Mouse (Mus musculus): Measurements from ENCODE around the gene Snapc5.
"Not testable (repeated sequence)": the region's sequence is repeated elsewhere in the genome, so short reads cannot be mapped to it uniquely, and the experiment has no call there.

Gene Snapc5

DNA sequence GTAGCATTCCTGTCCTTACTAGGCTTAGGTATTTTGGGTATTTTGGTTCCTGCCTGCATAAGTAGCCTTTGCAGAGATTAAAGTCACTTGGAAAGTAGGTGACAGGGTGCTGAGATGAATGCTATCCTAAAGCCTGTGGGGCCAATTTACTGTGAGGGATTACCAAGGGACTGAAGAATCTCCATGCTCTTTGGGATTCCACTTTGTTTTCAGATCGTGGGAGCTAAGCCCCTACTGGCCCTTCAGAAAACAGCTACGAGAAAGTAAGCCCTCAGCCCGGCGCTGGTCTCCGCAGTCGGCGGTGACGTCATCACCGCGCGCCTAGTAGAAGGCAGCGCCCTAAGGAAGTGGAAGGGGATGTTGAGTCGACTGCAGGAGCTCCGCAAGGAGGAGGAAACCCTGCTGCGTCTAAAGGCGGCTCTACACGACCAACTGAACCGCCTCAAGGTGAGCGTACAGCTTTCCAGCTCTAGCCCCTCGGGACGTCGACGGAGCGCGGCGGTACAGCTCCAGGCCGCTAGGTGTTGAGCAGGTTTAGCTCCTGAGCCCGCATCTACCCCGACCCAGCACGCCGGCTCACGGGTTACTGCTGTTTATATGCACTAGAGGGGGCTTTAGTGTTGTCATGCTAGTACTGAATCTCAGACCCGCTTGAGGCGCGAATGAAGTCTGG lies at the start of gene Snapc5:
Snapc5 (plus strand) TSS at position 301 of the 673 bp plus-strand sequence.
- DNase-seq (ENCODE audit: low read depth, low spot score): peak; percentile 97

DNA sequence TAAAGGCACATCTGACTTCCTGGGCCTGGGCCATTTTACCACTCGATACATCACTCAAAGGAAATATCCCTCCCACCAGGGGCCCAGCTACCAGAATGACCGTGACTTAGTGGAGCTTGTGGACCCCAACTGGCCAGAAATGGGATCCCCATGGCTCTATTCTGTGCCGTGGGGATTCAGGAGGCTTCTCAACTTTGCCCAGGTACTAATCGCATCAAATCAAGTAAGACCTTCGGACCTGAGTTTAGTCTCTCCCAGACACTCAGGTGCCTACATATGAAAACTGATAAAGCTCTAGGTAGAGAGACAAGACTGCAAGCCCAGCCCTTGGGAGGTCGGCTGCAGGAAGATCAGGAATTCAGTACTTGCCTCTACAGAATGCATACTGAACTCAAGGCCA lies 47.5 kb upstream of the Snapc5 start:
- no peak for DNase-seq (ENCODE audit: low read depth, low spot score)

DNA sequence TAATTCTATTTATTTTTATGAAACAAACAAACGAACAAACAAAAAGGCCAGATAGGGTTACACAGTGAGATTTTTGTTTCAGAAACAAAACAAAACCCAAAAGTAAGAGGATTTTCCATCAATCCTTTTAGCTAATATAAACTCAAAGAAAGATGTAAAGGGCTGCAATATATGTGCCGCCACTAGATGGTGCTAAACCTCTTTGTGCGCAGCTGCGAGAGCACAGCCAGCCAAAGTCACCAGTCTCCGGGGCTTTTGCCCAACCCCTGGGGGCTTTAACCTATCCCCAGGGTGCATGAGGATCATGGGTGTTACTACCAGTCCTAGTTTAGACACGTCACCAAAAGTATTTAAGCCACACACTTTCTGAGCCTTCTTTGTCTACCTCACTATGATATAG lies 40.2 kb upstream of the Snapc5 start:
- peak; percentile 62 for DNase-seq (ENCODE audit: low read depth, low spot score)

DNA sequence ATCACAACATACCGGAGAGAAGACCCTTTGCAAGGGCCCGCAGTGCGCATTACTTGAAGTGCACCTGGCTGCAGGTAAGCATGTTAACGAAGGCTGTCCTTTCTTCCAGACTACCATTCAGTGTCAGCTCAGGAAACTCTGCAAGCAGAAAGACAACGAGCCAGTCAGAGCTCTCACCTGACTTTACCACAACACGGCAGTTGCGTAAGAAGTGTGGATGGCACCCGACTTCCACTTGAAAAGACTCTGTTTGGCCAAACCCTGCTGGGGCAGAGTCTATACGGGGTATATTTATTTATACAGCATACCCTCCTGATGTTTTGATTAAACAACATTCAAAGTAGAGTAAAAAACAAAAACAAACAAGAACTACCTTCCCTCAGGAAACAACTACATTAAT lies 39.2 kb upstream of the Snapc5 start:
- no peak for DNase-seq (ENCODE audit: low read depth, low spot score)

DNA sequence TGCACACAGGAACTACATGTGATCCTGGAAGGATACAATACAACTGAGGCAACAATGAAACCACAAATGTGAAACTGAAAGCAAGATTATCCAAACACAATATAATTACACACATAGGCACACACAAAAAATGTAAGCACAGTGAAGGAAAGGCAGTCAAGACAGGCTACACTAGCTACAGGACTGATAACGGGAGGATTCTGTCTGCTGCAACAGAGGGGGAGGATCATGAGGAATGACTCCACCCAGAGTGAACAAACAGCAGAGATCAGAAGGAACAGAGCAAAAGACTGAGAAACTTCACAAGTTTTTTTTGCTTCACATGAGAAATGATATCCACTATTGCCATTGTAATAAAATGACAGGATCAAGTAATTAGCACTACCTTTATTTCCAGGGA lies 22.4 kb upstream of the Snapc5 start:
- no peak for DNase-seq (ENCODE audit: low read depth, low spot score)

DNA sequence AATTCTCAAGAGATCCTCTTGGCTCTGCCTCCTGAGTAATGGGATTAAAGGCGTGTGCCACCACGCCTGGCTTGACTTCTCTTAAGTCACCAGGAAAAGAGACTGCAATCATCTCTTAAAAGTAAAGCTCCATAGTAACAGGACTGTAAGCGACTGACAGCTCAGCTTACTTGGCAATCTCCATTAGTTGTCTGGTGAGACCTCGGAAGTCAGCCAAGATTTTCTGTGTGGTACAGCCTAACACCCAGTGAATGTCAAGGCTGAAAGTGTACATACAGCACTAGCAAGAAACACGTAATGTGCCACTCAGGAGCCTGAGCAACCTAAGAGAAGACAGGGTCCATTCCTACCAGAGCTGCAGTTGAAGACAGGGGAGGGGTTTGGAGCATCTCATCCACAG lies 18.6 kb upstream of the Snapc5 start:
- DNase-seq (ENCODE audit: low read depth, low spot score): no peak

DNA sequence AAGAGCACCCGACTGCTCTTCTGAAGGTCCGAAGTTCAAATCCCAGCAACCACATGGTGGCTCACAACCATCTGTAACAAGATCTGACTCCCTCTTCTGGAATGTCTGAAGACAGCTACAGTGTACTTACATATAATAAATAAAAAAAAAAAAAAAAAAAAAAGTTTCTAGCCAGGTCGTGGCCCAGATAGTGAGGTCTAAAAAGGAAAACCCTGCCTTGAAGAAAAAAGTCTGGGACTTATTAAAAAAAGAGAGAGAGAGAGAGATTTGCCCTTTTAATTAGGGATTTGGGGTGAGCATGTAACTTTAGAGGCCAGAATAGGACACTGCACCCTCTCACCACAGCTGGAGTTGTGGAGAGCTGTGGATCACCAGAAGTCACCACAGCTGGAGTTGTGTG lies 9.1 kb upstream of the Snapc5 start:
- not testable (repeated sequence) for DNase-seq (ENCODE audit: low read depth, low spot score)

DNA sequence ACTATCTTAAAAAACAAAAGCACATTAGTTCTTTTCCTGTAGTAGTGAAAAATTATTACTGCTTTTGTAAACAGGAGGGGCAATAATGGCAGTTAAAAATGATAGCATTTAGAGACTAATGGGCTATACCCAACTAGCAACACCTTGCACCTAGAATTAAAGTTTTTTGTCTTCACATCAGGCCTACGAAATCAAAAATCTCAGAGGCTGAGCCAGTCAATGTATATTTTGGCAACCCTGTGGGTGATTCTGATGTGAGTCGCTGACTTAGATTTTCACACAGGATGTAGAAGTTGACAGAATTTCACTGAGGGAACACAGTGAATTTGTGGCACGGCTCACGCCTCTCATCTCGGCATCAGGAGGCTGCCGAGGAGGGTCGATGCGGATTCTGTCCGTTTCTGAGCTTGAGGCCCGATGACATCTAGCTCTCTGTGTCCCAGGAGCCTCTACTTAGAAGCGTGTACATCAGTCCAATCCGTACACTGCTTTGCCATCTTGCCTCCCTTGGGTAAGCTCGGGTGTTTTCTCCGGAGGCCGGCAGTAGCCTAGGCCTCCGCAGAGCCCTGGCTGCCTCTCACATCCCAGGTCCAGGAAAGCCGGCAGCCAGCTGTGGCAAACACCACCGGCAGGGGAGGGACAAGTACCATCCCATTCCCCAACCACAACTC lies 6.8 kb upstream of the Snapc5 start:
- no peak for DNase-seq (ENCODE audit: low read depth, low spot score)

DNA sequence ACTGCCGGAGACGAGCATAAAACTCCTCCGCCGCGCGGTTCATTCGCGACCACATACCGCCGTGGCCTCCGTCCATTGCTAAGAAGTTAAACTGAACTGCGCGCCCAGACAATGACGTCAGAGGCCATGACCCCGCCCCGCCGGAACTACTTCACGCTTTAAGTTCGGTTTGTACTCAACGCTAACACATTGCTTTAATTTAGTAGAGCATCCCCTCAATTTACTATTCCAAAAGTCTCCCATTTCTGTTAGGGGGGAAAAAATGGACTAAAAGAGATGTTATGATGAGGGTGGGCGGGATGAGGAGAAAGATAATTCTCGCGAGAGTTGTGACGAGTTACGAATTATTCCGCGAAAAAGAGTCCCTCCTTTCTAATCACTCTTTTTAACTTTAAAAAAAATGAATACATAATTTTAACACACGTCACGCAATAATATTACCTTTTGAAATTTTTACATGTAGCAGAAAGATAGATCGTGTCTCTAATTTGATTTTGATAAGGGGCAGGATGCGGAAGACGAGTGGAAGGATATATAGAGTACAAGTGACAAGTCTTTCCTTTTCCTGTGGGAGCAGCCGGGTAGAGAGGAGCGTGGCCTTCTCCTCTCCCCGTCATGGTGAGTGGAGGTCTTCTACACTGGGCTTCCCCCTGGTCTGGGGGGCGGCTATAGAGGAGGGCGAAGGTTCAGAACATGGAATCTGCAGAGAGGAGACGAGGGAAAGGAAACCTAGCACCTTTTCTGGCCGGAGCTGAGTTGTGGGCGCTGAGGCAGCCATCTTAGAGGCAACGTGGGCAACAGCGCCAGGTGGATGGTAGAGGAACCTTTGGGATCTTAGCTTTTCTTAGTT lies 6.0 kb upstream of the Snapc5 start, which contains the start of the genes Zwilch and Rpl4:
Zwilch (minus strand) TSS at position 289 of the 850 bp plus-strand sequence.
Rpl4 (plus strand) TSS at position 560 of the 850 bp plus-strand sequence.
- DNase-seq (ENCODE audit: low read depth, low spot score): peak; percentile 90

DNA sequence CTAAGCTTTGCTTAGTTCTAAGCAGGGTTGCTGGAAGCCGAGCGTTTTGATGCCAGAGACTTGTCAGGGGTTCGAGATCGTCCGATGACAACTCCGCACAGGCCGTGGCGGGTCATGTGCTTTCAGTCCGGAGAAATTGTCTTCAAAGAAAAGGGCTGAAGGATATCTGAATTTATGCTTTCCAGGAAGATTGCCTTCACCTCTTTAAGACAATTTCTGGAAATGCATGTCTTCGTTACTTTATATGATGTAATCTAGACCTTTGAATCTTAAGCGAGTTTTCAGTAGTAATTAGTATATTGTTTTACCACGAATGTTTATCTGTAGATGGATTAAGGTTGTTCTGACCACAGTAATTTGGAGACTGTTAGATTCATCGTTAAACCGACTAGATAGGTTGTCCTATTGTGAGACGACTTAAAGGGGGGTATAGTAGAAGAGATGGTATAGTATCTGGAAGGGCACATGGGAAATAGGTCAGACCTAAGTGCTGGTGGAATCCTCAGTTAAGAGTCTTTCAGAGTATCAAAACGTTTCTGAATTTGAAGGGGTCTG lies 5.3 kb upstream of the Snapc5 start:
- no peak for DNase-seq (ENCODE audit: low read depth, low spot score)

DNA sequence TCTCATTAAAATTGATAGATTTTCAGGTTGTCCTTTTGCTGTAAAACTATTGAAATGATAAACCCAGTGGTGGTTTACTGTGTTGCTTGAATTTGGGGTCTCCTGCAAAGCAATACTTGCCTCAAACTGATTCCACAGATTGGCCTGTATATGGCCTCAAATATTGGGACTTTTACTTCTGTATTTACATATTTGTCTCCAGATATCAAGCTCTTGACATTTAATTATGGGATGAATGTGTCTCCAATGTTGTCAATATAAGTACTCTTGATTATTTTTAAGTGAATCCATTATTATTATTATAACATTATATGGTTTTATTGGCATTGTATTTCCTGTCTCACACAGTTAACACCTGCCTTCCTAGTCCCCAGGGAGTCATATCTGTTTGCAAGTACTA lies 4.7 kb upstream of the Snapc5 start:
- DNase-seq (ENCODE audit: low read depth, low spot score): no peak

DNA sequence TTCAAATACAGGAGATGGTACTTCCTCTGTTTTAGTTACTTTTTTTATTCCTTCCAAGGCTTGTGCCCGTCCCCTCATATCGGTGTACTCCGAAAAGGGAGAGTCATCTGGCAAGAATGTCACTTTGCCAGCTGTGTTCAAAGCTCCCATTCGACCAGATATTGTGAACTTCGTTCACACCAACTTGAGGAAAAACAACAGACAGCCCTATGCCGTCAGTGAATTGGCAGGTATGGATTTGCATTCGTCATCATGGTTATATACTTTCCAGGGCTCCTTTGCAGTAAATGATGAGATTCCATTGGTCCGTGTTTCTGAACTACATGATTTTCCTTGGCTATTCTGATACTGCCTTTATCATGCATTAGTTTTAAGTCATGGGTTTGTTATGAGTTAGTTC lies 4.3 kb upstream of the Snapc5 start:
- no peak for DNase-seq (ENCODE audit: low read depth, low spot score)

DNA sequence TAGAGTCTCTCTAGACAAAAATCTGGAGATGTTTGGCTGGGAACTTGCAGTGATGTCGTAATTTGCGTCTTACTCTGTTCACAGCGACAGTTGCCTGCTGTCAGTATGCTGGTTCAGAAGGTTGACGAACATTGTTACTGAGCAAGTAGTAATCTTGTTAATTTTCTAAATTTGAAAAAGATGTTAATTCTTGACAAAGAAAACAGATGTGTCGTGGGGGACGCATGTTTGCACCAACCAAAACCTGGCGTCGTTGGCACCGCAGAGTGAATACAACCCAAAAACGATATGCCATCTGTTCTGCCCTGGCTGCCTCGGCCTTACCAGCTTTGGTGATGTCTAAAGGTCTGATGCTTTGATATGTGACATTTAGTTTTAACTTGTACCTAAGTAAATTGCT lies 3.7 kb upstream of the Snapc5 start:
- DNase-seq (ENCODE audit: low read depth, low spot score): no peak

DNA sequence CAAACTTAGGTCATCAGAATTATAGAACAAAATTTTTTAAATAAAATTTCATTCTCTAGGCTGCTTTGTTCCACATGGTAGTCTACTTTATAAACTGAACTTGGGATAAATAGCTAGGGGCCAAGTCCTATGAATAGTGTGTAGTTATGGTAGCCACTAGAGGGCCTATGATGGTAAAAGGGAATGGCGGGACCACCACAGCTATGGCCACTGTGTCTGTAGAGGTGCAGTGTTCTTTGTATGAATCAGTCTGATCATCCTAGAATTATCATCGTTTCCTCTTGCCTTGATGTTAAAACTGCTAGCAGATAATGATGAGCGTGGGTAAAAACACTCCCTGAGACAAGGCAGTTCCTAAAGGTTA lies 482 bp upstream of the Snapc5 start:
- DNase-seq (ENCODE audit: low read depth, low spot score): peak; percentile 47

DNA sequence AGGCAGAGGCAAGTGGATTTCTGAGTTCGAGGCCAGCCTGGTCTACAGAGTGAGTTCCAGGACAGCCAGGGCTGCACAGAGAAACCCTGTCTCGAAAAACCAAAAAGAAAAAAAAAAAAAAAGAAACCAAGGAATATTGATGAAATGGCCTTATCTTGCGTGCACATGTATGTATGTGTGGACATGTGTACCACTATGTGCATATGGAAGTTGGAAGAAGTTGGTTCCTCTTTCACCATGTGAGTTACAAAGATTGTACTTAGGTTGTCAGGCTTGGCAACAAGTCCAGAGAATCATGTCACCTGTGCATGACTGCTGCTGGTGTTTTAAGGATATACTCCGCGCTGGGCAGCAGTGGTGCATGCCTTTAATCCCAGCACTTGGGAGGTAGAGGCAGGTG lies 4.2 kb downstream of the Snapc5 start:
- not testable (repeated sequence) for DNase-seq (ENCODE audit: low read depth, low spot score)

DNA sequence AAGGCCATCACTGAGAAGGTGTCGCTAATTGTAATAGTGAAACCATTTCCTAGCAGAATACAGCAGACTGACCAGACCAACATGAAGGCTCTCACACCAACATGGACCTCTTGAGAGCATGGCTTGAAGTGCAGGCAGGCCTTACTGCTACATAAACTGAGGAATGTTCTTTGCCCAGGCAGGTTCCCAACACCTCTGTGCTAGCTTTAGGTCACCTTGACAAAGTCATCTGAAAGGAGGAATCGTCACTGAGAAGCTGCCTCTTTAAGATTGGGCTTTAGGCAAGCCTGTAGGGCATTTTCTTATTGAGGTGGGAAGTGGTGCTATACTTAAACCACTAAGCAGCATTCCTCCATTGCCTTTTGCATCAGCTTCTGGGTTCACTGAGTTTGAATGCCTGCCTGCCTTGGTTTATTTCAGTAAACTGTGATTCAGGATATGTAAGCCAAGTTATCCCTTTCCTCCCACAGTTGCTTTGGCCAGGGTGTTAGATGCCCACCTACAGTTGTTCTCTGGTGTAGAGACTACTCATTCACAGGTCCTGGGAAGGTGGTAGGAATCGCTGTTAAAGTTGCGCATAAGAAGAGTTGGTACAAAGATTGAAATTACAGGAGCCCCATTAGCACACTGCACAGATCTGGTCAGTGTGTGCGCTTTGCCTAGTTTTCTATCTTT lies 5.2 kb downstream of the Snapc5 start:
- no peak for DNase-seq (ENCODE audit: low read depth, low spot score)

DNA sequence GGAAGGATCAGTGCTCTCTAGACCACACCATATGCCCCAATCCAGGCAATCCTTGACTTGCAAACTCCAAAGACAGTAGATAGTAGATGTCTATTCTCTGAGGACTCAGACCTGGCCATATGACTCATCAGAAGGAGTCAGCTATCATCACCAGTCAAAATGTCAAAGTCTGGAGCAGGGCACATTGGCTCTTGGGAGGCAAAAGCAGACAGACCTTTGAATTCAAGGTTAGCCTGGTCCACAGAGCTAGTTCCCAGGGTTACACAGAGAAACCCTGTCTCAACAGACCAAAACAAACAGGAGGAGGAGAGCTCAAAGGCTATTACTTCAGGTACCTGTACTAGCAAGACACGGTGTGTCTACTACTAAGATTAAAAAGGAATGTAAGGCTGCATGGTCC lies 14.8 kb downstream of the Snapc5 start:
- DNase-seq (ENCODE audit: low read depth, low spot score): no peak

DNA sequence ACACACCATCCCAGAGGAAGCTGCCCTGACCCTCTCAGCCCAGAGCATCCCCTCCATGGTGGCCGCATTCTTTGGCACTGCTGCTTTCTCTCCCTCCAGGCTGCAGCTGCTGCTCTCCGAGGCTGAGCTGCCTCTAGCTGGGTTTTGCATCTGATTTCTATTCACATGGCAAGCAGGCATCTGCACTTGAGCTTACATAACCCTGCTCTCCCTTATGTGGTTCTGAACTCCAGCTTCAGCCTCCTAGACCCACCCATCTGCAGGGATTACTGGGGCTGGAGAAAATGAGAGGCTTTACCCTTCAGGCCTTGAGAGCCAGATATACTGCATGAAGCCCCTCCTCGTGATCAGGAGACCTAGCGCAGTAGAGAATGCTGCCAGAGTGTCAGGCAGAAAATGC lies 16.5 kb downstream of the Snapc5 start:
- no peak for DNase-seq (ENCODE audit: low read depth, low spot score)

DNA sequence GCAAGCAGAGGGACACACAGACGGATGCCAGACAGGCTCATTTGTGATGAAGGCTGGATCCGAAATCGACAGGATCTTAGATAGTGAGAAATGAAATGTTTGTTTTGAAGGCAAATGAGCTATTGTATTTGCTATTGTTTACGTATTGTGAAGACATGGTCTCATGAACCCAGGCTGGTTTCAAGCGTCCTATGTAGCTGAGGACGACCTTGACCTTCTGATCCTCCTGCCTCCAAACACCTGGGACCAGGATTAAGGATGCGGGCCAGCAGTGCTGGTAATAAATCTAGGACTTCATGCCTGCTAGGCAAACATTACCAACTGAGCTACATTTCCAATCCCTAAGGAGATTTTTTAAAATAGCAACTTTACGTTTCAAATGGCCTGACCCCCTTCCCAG lies 18.4 kb downstream of the Snapc5 start:
- no peak for DNase-seq (ENCODE audit: low read depth, low spot score)

DNA sequence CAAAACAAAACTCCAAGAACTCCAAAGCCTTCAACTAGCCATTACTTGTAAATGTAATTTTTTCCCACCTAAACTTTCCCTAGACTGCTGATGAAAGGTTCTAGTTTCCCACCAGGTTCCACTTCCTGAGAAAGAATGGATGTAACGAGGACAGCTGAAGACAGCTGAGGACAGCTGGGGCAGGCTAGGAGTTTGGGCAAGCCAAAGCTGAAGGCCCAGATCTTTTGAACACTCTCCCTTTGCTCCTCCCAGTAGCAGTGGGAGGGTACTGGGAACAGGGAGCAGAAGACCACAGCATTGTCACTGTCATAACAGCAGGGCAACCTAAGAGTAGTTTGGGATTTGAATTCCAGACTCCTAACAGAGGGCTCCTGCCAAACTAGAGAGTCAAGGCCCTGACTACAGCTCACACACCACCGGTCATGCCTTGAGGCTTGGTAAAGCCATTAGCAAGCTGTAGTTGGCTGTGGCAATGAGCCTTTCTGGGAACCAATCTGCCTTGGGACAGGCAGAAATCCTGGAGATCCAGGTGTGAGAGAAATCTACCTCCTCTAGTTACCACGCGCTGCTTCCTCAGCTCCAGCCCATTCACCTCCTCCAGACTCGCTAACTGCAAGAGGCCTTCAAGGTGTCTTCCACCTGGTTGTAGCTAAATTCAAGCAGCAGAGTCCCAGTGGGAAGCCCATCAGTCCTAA lies 19.1 kb downstream of the Snapc5 start:
- no peak for DNase-seq (ENCODE audit: low read depth, low spot score)

All from CD4-positive helper T cell, adult 2 months (primary cell).